Mouse (Mus musculus): ENCODE measurements around the gene Mrps17. TPM values are rescaled to one million over a fixed set of nuclear protein-coding genes. Genes with fewer than 3 reads are reported as not detected.

Mrps17 gene
- total and polyA plus RNA-seq, 2 experiments from 2014 or later = 124 to 161 TPM

- no peak overlapping the region for H3K4me3 ChIP-seq (ENCODE audit: low read depth, low read length)
These were observed 11.5 kb downstream of the Mrps17 start for GRCm38 (mm10) chr5:129726784-129727183.

DNA sequence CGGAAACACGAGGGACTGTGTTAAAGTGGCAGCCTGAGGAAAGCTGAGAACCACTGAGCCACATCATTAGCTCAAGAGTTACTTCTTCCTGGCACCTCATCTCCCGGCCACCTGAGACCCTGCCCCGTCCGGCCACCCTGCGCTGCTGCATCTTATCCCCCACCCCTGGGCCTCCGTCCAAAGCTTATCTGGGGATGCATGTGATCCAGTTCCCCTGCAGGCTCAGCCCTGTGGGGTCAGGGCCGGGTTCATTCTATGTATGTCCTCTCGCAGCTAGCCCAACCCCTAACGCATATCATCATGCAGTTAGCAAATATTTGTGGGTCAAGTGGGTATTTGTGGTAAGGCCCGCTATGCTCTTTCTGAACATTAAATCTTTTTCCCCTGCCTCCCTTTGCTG, 14.0 kb downstream of the Mrps17 start:
- H3K9ac ChIP-seq (replicated peaks; ENCODE audit: low read length, poor library complexity, severe bottlenecking) = no peak overlapping the region
- WGBS = 62% methylated on average over 11 of the region's 11 CpGs
- ATAC-seq (ENCODE audit: low FRiP score) = no peak
- DNase-seq (ENCODE audit: low spot score) = no peak
- peaks cover 4% of the 10 kb centered on the region; the same call in 1 of the 2 replicates for H3K4me1 ChIP-seq (ENCODE audit: insufficient read depth, low read length)
- no peaks in the 10 kb centered on the region for H3K36me3 ChIP-seq (ENCODE audit: insufficient read depth, low read length)
- no peak overlapping the region for H3K27ac ChIP-seq (ENCODE audit: low read depth, low read length)
- no peak for TF ChIP-seq CTCF (IDR thresholded peaks at IDR 0.05)
- H3K4me3 ChIP-seq (ENCODE audit: low read depth, low read length) = no peak overlapping the region
- H3K9me3 ChIP-seq (ENCODE audit: low read length) = no peaks in the 10 kb centered on the region
- no peaks in the 10 kb centered on the region for H3K27me3 ChIP-seq (ENCODE audit: insufficient read depth, low read length)
- no peak overlapping the region for H3K4me2 ChIP-seq (ENCODE audit: low read depth, low read length, poor library complexity, severe bottlenecking)

More at GRCm38 (mm10) chr5:129726784-129727183, 11.5 kb downstream of the Mrps17 start:
- H3K9me3 ChIP-seq (ENCODE audit: low read length) = no peaks in the 10 kb centered on the region
- H3K4me1 ChIP-seq (ENCODE audit: insufficient read depth, low read length) = peaks cover 4% of the 10 kb centered on the region; the same call in 1 of the 2 replicates
- no peaks in the 10 kb centered on the region for H3K36me3 ChIP-seq (ENCODE audit: insufficient read depth, low read length)
- H3K9ac ChIP-seq (replicated peaks; ENCODE audit: low read length, poor library complexity, severe bottlenecking) = no peak overlapping the region
- no peak for ATAC-seq (ENCODE audit: low FRiP score)
- H3K4me2 ChIP-seq (ENCODE audit: low read depth, low read length, poor library complexity, severe bottlenecking) = 0 out of 2 replicates have a peak overlapping the region, but pooled peaks have one; percentile 52
- no peak for DNase-seq (ENCODE audit: low spot score)
- no peaks in the 10 kb centered on the region for H3K27me3 ChIP-seq (ENCODE audit: insufficient read depth, low read length)
- TF ChIP-seq CTCF (IDR thresholded peaks at IDR 0.05) = no peak
- WGBS = 87% methylated on average over 3 of the region's 3 CpGs
- no peak overlapping the region for H3K27ac ChIP-seq (ENCODE audit: low read depth, low read length)

DNA sequence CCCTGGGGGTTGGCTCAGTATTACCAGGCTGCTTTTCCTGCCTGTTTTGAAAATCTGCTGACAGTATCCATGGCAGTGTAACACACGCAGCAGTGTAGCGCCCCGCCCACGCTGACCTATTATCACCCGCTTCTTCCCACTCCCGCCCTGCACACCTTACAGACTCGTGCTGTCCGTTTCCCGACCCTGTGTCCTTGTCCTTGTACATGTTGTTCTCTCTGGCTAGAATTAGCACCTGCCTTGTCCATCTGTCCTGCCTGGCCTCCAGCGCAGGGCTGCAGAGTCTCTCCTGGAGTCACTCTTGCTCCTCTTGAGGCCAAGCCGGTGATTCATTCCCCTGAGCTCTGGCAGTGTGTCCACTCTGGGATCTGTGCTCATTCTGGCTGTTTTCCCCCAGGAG, 15.0 kb downstream of the Mrps17 start:
- H3K27me3 ChIP-seq (ENCODE audit: insufficient read depth, low read length) = no peaks in the 10 kb centered on the region
- WGBS = 79% methylated on average over 11 of the region's 11 CpGs
- DNase-seq (ENCODE audit: low spot score) (no peak), ATAC-seq (ENCODE audit: low FRiP score) (no peak)
- no peaks in the 10 kb centered on the region for H3K9me3 ChIP-seq (ENCODE audit: low read length)
- H3K9ac ChIP-seq (replicated peaks; ENCODE audit: low read length, poor library complexity, severe bottlenecking) = no peak overlapping the region
- H3K36me3 ChIP-seq (ENCODE audit: insufficient read depth, low read length) = no peaks in the 10 kb centered on the region
- H3K27ac ChIP-seq (ENCODE audit: low read depth, low read length) = no peak overlapping the region
- no peak for TF ChIP-seq CTCF (IDR thresholded peaks at IDR 0.05)
- H3K4me1 ChIP-seq (ENCODE audit: insufficient read depth, low read length) = peaks cover 4% of the 10 kb centered on the region; the same call in 1 of the 2 replicates
- H3K4me3 ChIP-seq (ENCODE audit: low read depth, low read length) = no peak overlapping the region
- H3K4me2 ChIP-seq (ENCODE audit: low read depth, low read length, poor library complexity, severe bottlenecking) = no peak overlapping the region

DNA sequence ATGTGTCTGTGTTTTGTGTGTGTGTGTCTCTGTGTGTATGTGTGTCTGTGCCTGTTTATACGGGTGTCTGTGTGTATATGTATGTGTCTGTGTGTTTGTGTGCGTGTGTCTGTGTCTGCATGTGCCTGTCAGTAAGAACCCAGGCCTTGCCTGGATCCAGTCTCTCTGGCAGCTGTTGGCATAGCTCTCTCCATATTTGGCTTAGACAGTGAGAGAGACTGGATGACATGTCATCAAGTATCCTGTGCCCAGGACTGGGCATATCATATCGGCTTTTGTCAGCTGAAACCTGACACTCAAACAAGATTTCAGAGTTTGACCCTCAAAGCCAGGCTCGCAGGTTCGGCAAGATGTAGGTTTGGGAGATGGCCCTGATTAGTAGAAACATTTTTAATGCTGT, 15.7 kb downstream of the Mrps17 start:
- H3K9me3 ChIP-seq (ENCODE audit: low read length) = no peaks in the 10 kb centered on the region
- no peak overlapping the region for H3K9ac ChIP-seq (replicated peaks; ENCODE audit: low read length, poor library complexity, severe bottlenecking)
- H3K4me3 ChIP-seq (ENCODE audit: low read depth, low read length) = no peak overlapping the region
- no peaks in the 10 kb centered on the region for H3K36me3 ChIP-seq (ENCODE audit: insufficient read depth, low read length)
- no peaks in the 10 kb centered on the region for H3K27me3 ChIP-seq (ENCODE audit: insufficient read depth, low read length)
- DNase-seq (ENCODE audit: low spot score) = no peak
- H3K4me2 ChIP-seq (ENCODE audit: low read depth, low read length, poor library complexity, severe bottlenecking) = no peak overlapping the region
- no peak overlapping the region for H3K27ac ChIP-seq (ENCODE audit: low read depth, low read length)
- ATAC-seq (ENCODE audit: low FRiP score) = no peak
- no peak for TF ChIP-seq CTCF (IDR thresholded peaks at IDR 0.05)
- WGBS = 87% methylated on average over 5 of the region's 5 CpGs
- peaks cover 4% of the 10 kb centered on the region; the same call in 1 of the 2 replicates for H3K4me1 ChIP-seq (ENCODE audit: insufficient read depth, low read length)

DNA sequence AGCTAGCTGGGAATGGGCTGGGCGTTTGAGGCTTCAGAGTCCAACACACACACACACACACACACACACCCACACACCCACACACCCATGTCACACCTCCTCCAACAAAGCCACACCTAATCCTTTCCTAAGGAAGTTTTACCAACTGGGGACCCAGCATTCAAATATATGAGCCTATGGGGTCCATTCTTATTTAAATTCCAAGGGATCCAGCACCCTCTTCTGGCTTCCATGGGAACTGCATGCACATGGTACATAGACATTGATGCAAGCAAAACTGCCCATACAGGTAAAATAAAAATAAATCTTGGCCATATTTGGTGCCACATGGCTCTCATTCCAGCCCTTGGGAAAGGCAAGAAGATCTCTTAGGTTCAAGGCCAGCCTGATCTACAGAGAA, 25.7 kb downstream of the Mrps17 start:
- H3K27me3 ChIP-seq (ENCODE audit: insufficient read depth, low read length) = no peaks in the 10 kb centered on the region
- TF ChIP-seq CTCF (IDR thresholded peaks at IDR 0.05) = peak; percentile 79
- ATAC-seq (ENCODE audit: low FRiP score) = no peak
- H3K4me2 ChIP-seq (ENCODE audit: low read depth, low read length, poor library complexity, severe bottlenecking) = no peak overlapping the region
- no peak overlapping the region for H3K9ac ChIP-seq (replicated peaks; ENCODE audit: low read length, poor library complexity, severe bottlenecking)
- 100% methylated on average over 1 of the region's 1 CpGs for WGBS
- peak; percentile 63 for DNase-seq (ENCODE audit: low spot score)
- no peaks in the 10 kb centered on the region for H3K9me3 ChIP-seq (ENCODE audit: low read length)
- no peak overlapping the region for H3K27ac ChIP-seq (ENCODE audit: low read depth, low read length)
- H3K36me3 ChIP-seq (ENCODE audit: insufficient read depth, low read length) = peaks cover 31% of the 10 kb centered on the region
- H3K4me1 ChIP-seq (ENCODE audit: insufficient read depth, low read length) = no peaks in the 10 kb centered on the region
- no peak overlapping the region for H3K4me3 ChIP-seq (ENCODE audit: low read depth, low read length)

- Histone ChIP-seq H3K27me3 (ENCODE audit: insufficient read depth, low read length) (no peaks in the 10 kb centered on the region), H3K9ac (replicated peaks; ENCODE audit: low read length, poor library complexity, severe bottlenecking) (no peak overlapping the region), H3K4me1 (ENCODE audit: insufficient read depth, low read length) (no peaks in the 10 kb centered on the region), H3K4me2 (ENCODE audit: low read depth, low read length, poor library complexity, severe bottlenecking) (no peak overlapping the region), H3K9me3 (ENCODE audit: low read length) (no peaks in the 10 kb centered on the region), H3K4me3 (ENCODE audit: low read depth, low read length) (no peak overlapping the region), H3K36me3 (ENCODE audit: insufficient read depth, low read length) (peaks cover 42% of the 10 kb centered on the region), H3K27ac (ENCODE audit: low read depth, low read length) (no peak overlapping the region)
- TF ChIP-seq CTCF (IDR thresholded peaks at IDR 0.05) = no peak
- 91% methylated on average over 7 of the region's 7 CpGs for WGBS
- ATAC-seq (ENCODE audit: low FRiP score) = no peak
- DNase-seq (ENCODE audit: low spot score) = no peak
These were observed 27.7 kb downstream of the Mrps17 start for GRCm38 (mm10) chr5:129742903-129743488.
